Mouse (Mus musculus) midbrain, embryonic 14.5 days (tissue): ENCODE measurements around the gene Pinlyp. TPM values are rescaled to one million over a fixed set of nuclear protein-coding genes. Genes with fewer than 3 reads are reported as not detected.

Experiments used
- ATAC-seq: fragments of 200-750 bp; cut with Nextera tagmentation; 2 replicates; pipeline ENCODE4 v1.8.0; 2017; ENCODE audit warnings: moderate number of reproducible peaks, moderate library complexity; ENCODE audit not compliant: low FRiP score, low TSS enrichment
- DNase-seq: peaks from one replicate; pipeline ENCODE4 v3.0.0-alpha.2; 2015
- H3K27ac ChIP-seq: fragments of 300-500 bp; sonication (generic); replicated peaks from 2 replicates; pipeline ENCODE4 v1.5.1; 2014; ENCODE audit warnings: mild to moderate bottlenecking, low read depth, low read length, moderate library complexity
- H3K27me3 ChIP-seq: fragments of 300-500 bp; sonication (generic); 2 replicates; pipeline ENCODE4 v1.6.1; 2014; ENCODE audit warnings: low read length, control low read depth, mixed read lengths; ENCODE audit not compliant: control insufficient read depth, insufficient read depth
- H3K36me3 ChIP-seq: fragments of 300-500 bp; sonication (generic); 2 replicates; pipeline ENCODE4 v1.6.1; 2014; ENCODE audit warnings: low read length, control low read depth; ENCODE audit not compliant: control insufficient read depth, insufficient read depth
- H3K4me1 ChIP-seq: fragments of 300-500 bp; sonication (generic); 2 replicates; pipeline ENCODE4 v1.6.1; 2014; ENCODE audit warnings: mild to moderate bottlenecking, antibody characterized with exemption, low read length, control low read depth; ENCODE audit not compliant: control insufficient read depth, insufficient read depth
- H3K4me2 ChIP-seq: fragments of 300-500 bp; sonication (generic); 2 replicates; pipeline ENCODE4 v1.6.1; 2014; ENCODE audit warnings: mild to moderate bottlenecking, low read length, moderate library complexity
- H3K4me3 ChIP-seq: fragments of 300-500 bp; sonication (generic); replicated peaks from 2 replicates; pipeline ENCODE4 v1.5.1; 2014; ENCODE audit warnings: low read depth, low read length
- H3K9ac ChIP-seq: fragments of 300-500 bp; sonication (generic); replicated peaks from 2 replicates; pipeline ENCODE4 v1.6.1; 2014; ENCODE audit warnings: mild to moderate bottlenecking, low read length, moderate library complexity
- H3K9me3 ChIP-seq: fragments of 300-500 bp; sonication (generic); 2 replicates; pipeline ENCODE4 v1.6.1; 2016; ENCODE audit warnings: low read length, control low read depth, mixed read lengths; ENCODE audit not compliant: control insufficient read depth
- WGBS: fragments of 180-500 bp; shearing (Covaris S2); extraction: QIAGEN DNeasy Blood & Tissue Kit; methylation state at CpG from one replicate; pipeline ENCODE4 v1.1.7; 2014; 5-methylcytosine and 5-hydroxymethylcytosine counted together
- polyA plus RNA-seq: library from polyadenylated mRNA; unstranded; fragments of >200 nt; fragmentation: Nextera tagmentation; extraction: Ambion mirVana; gene quantifications from 2 replicates; pipeline ENCODE4 v1.2.1, GENCODE M21; 2014

The Pinlyp gene
- polyA plus RNA-seq, 1 experiment from 2014 or later: not detected

DNA sequence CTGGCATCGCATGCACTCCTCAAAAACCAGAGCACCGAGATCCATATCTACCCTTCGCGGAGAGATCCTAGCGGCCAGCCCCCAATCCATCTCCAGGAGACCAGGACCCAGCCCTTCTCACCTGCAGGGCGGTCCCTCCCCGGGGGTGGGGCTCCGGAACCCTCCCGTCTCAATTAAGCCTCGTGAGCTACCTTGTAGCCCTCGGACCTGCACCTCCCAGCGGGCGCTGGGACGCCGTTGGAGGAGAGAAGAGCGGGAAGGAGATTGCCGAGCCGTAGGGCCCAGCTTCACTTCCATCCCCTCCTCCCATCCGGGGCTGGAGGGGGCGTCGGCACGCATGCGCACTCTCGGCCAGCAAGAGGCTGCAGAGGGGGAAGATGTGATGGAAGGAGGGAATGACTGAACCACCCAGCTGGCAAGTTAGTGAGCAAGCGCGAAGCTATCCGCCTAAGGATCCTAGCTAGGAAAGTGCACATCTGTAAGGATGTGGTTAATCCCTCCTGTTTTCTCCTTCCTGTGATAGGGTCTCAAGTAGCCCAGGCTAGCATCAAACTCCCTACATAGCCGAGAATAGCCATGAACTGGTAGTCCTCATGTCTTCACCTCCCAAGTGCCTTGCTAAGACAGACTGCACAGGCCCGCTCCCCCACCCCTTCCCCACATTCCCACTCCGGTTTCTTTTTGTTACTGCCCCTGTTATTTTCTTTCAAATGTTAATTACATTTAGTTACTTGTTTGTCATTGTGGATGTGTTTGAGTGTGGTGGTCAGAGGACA is 41.6 kb upstream of the Pinlyp start, which contains the start of the genes Ethe1 and Zfp575:
Gene Ethe1 (plus strand): TSS at position 214 of the 776 bp plus-strand sequence.
Gene Zfp575 (minus strand): TSS at position 312 of the 776 bp plus-strand sequence.
- peak within 1 kb of the TSS; percentile 59 for H3K9ac ChIP-seq
- whole genome bisulfite sequencing: 6% methylated on average over 30 of the region's 30 CpGs
- DNase-seq (peak; percentile 91), ATAC-seq (peak; percentile 64; the same call in 1 of the 2 replicates)
- H3K4me1 ChIP-seq: no peaks in the 10 kb centered on the region
- H3K36me3 ChIP-seq: no peaks in the 10 kb centered on the region
- H3K4me3 ChIP-seq: peak within 1 kb of the TSS; percentile 43
- peaks cover 18% of the 10 kb centered on the region; the same call in 1 of the 2 replicates for H3K27me3 ChIP-seq
- peak within 1 kb of the TSS; percentile 55 for H3K4me2 ChIP-seq
- H3K27ac ChIP-seq: peak within 1 kb of the TSS; percentile 43; the same call in 1 of the 2 replicates
- H3K9me3 ChIP-seq: no peaks in the 10 kb centered on the region

- peak; percentile 35 for DNase-seq
- peak overlapping the region; percentile 59 for H3K9ac ChIP-seq
- H3K27ac ChIP-seq: 0 out of 2 replicates have a peak overlapping the region, but pooled peaks have one; percentile 43
These were observed 40.9 kb upstream of the Pinlyp start for GRCm38 (mm10) chr7:24586828-24587227.

DNA sequence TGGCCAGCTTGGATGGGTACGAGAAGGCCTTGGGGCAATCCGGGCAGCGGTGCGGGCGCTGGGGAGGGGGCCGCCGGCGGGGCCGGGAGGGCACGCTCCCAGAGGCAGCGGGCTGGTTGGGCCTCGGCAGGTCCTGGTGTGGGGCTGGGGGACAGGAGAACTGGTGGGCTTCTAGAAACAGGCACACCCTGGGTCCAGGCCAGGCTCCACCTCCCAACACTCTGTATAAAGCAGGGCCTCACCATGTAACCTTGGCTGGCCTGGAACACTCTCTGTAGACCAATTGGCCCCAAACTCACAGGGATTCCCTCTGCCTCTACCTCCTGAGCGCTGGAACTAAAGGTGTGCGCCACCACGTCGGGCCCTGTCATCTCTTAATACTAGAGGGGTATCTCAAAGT is 40.1 kb upstream of the Pinlyp start:
- H3K27me3 ChIP-seq: peaks cover 18% of the 10 kb centered on the region; the same call in 1 of the 2 replicates
- ATAC-seq (no peak), DNase-seq (no peak)
- 40% methylated on average over 16 of the region's 16 CpGs for WGBS
- H3K9ac ChIP-seq: no peak overlapping the region
- H3K9me3 ChIP-seq: no peaks in the 10 kb centered on the region
- H3K4me1 ChIP-seq: no peaks in the 10 kb centered on the region
- no peak overlapping the region for H3K4me2 ChIP-seq
- H3K27ac ChIP-seq: no peak overlapping the region
- no peaks in the 10 kb centered on the region for H3K36me3 ChIP-seq
- no peak overlapping the region for H3K4me3 ChIP-seq

More at GRCm38 (mm10) chr7:24586828-24587227, 40.9 kb upstream of the Pinlyp start:
- Histone ChIP-seq H3K4me3 (peak overlapping the region; percentile 43), H3K4me1 (no peaks in the 10 kb centered on the region), H3K27me3 (peaks cover 18% of the 10 kb centered on the region; the same call in 1 of the 2 replicates), H3K4me2 (peak overlapping the region; percentile 55), H3K9me3 (no peaks in the 10 kb centered on the region), H3K36me3 (no peaks in the 10 kb centered on the region)
- ATAC-seq: peak; percentile 34; the same call in 1 of the 2 replicates
- 10% methylated on average over 8 of the region's 8 CpGs for WGBS

- no peak overlapping the region for H3K4me2 ChIP-seq
- no peaks in the 10 kb centered on the region for H3K4me1 ChIP-seq
- no peak overlapping the region for H3K4me3 ChIP-seq
- H3K9me3 ChIP-seq: no peaks in the 10 kb centered on the region
- no peak for ATAC-seq
- H3K27ac ChIP-seq: no peak overlapping the region
- peaks cover 18% of the 10 kb centered on the region; the same call in 1 of the 2 replicates for H3K27me3 ChIP-seq
- no peak overlapping the region for H3K9ac ChIP-seq
- H3K36me3 ChIP-seq: no peaks in the 10 kb centered on the region
- no peak for DNase-seq
- 79% methylated on average over 6 of the region's 6 CpGs for WGBS
These were observed 39.0 kb upstream of the Pinlyp start for GRCm38 (mm10) chr7:24584876-24585275.

DNA sequence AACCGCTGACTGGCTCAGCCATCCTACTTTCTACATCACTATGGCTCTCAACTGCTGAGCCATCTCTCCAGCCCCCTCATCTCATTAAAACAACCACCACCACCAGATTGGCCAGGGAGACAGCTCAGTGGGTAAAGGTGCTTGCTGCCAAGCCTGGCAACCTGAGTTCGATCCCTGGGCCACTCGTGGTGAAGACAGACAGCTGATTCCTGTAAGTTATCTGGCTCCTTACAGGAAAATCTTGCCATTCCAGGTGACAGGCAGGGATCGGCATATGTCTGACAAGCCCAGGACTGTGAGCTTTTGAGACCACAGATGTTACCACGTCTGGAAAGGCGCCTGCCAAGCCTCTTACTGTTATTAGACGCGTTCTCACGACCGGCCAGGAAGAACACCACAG is 31.9 kb upstream of the Pinlyp start:
- no peak overlapping the region for H3K4me3 ChIP-seq
- H3K36me3 ChIP-seq: 0 out of 2 replicates have a peak, but pooled peaks cover 5% of the 10 kb centered on the region
- H3K4me1 ChIP-seq: no peaks in the 10 kb centered on the region
- no peak for ATAC-seq
- H3K27me3 ChIP-seq: no peaks in the 10 kb centered on the region
- DNase-seq: no peak
- no peak overlapping the region for H3K4me2 ChIP-seq
- H3K9me3 ChIP-seq: no peaks in the 10 kb centered on the region
- H3K9ac ChIP-seq: no peak overlapping the region
- H3K27ac ChIP-seq: no peak overlapping the region
- 95% methylated on average over 10 of the region's 10 CpGs for WGBS

DNA sequence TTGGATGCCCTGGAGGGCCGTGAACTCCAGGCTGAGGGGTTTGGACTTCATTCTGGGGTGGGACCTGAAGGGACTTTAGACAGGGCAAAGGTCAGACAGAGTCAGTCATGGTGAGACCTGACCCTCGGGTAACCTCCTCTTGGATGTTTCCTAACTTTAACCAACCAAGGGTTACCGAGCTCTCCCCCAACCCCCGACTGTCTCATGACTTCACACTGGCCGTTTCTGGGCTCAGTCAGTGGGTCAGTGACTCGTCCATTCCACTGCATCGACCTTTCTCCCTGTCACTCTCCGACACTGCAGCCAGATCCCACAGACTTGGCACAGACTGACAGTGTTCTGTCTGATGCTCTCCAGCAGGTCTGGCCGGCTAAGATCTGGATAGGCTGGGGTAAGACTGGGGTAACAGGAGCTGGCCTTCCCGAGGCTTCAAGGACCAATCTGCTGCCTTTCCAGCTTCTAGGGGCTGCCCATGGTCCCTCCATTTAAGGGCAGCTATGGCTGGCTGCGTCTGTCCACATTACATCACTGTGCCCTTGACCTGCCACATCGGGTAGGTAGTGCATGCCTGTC is 28.4 kb upstream of the Pinlyp start:
- 71% methylated on average over 12 of the region's 12 CpGs for WGBS
- H3K27me3 ChIP-seq: no peaks in the 10 kb centered on the region
- no peak overlapping the region for H3K27ac ChIP-seq
- no peak for DNase-seq
- no peak for ATAC-seq
- no peak overlapping the region for H3K4me3 ChIP-seq
- peaks cover 20% of the 10 kb centered on the region; the same call in 1 of the 2 replicates for H3K36me3 ChIP-seq
- H3K4me2 ChIP-seq: no peak overlapping the region
- no peaks in the 10 kb centered on the region for H3K9me3 ChIP-seq
- H3K4me1 ChIP-seq: no peaks in the 10 kb centered on the region
- no peak overlapping the region for H3K9ac ChIP-seq

DNA sequence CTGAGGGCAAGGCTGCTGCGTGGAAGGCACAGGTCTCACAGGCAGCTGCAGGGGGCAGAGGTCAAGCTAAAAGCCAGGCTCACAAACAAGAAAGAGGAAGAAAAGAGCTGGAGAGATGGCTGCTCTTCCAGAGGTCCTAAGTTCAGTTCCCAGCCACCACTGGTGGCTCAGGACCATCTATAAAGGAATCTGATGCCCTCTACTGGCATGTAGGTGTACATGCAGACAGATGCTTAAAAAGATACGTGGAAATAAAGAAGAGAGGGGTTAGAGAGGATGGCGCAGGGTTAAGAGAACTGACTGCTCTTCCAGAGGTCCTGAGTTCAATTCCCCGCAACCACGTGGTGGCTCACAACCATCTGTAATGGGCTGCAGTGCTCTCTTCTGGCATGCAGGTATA is 26.5 kb upstream of the Pinlyp start:
- Histone ChIP-seq H3K9ac (no peak overlapping the region), H3K27ac (no peak overlapping the region), H3K27me3 (no peaks in the 10 kb centered on the region), H3K4me2 (no peak overlapping the region), H3K4me3 (no peak overlapping the region), H3K4me1 (no peaks in the 10 kb centered on the region), H3K9me3 (no peaks in the 10 kb centered on the region), H3K36me3 (peaks cover 37% of the 10 kb centered on the region)
- DNase-seq (peak; percentile 40), ATAC-seq (no peak)
- 48% methylated on average over 5 of the region's 5 CpGs for WGBS

- H3K4me2 ChIP-seq: no peak overlapping the region
- no peak overlapping the region for H3K9ac ChIP-seq
- H3K27ac ChIP-seq: no peak overlapping the region
- H3K9me3 ChIP-seq: no peaks in the 10 kb centered on the region
- no peak overlapping the region for H3K4me3 ChIP-seq
- WGBS: 87% methylated on average over 4 of the region's 4 CpGs
- DNase-seq: no peak
- ATAC-seq: no peak
- peaks cover 50% of the 10 kb centered on the region for H3K36me3 ChIP-seq
- no peaks in the 10 kb centered on the region for H3K4me1 ChIP-seq
- H3K27me3 ChIP-seq: no peaks in the 10 kb centered on the region
These were observed 25.2 kb upstream of the Pinlyp start for GRCm38 (mm10) chr7:24571071-24571470.
